Mouse (Mus musculus): ENCODE measurements around the gene Rps6kb1.

- TF ChIP-seq CTCF (IDR thresholded peaks at IDR 0.05; ENCODE audit: low read depth) (no peak), EP300 (optimal IDR thresholded peaks at IDR 0.05) (no peak)
Observed at GRCm38 (mm10) chr11:86519751-86520150, 24.9 kb downstream of the Rps6kb1 start.
